Mouse (Mus musculus) spleen, postnatal 36 days (tissue): Measurements from ENCODE around the gene Gm3015.
"Not testable (repeated sequence)": the region's sequence is repeated elsewhere in the genome, so short reads cannot be mapped to it uniquely, and the experiment has no call there.

Experiments used
- DNase-seq, 2 experiments: peaks; one replicate each; pipeline ENCODE4 v3.0.0; 2022; ENCODE audit warnings: low spot score in 2 of 2, mixed read lengths in 1 of 2

Gene Gm3015

GRCm38 (mm10) chr14:42768721-42769120, at the start of gene Gm3015:
TSS of gene Gm3015 (minus strand) at chr14:42768821.
- not testable (repeated sequence) for DNase-seq

GRCm38 (mm10) chr14:42797887-42798286, 29.3 kb upstream of the Gm3015 start, which contains the start of gene Gm10377:
TSS of gene Gm10377 (minus strand) at chr14:42797987.
- DNase-seq: not testable (repeated sequence)
